Mouse (Mus musculus): ENCODE measurements around the gene Ttc27.

GRCm38 (mm10) chr17:74715128-74715527 lies 2.4 kb upstream of the Ttc27 start:
- TF ChIP-seq CTCF (IDR thresholded peaks at IDR 0.05; ENCODE audit: control insufficient read depth, insufficient read depth, low read length) (no peak), POLR2A (IDR thresholded peaks at IDR 0.05; ENCODE audit: borderline replicate concordance, control insufficient read depth, low read depth, low read length) (no peak)

All from bone marrow, adult 2 months (tissue).